Mouse (Mus musculus) embryonic fibroblast, embryonic 13.5 days (primary cell): Measurements from ENCODE around the gene Cdk19. TPM values are rescaled to one million over a fixed set of nuclear protein-coding genes. Genes with fewer than 3 reads are reported as not detected.
A peak's percentile ranks its signal among the peaks of the same experiment; 100 is the strongest.

Experiments used
- H3K27ac ChIP-seq: 2 replicates; pipeline ENCODE4 v1.5.1; 2012; ENCODE audit warnings: low read length, control low read depth, inconsistent platforms; ENCODE audit not compliant: insufficient read depth
- H3K4me1 ChIP-seq: 2 replicates; pipeline ENCODE4 v1.6.1; 2011; ENCODE audit warnings: low read length; ENCODE audit not compliant: control insufficient read depth, insufficient read depth
- H3K4me3 ChIP-seq: 2 replicates; pipeline ENCODE4 v1.5.1; 2011; ENCODE audit warnings: mild to moderate bottlenecking, control low read depth, low read length; ENCODE audit not compliant: insufficient read depth
- CTCF ChIP-seq: IDR thresholded peaks from 2 replicates; pipeline ENCODE4 v1.5.1; 2011; ENCODE audit warnings: mild to moderate bottlenecking, control low read depth, low read length, moderate library complexity, borderline replicate concordance; ENCODE audit not compliant: insufficient read depth
- POLR2A ChIP-seq: IDR thresholded peaks from 2 replicates; pipeline ENCODE4 v1.6.1; 2011; ENCODE audit warnings: low read depth, mild to moderate bottlenecking, control low read depth, low read length, moderate library complexity
- polyA plus RNA-seq: library from polyadenylated mRNA; stranded (reverse); fragments of >200 nt; gene quantifications from 2 replicates; pipeline ENCODE4 v1.2.4, GENCODE M21; 2011; ENCODE audit warnings: low read depth; ENCODE audit not compliant: missing spikeins, insufficient read length

The Cdk19 gene
- polyA plus RNA-seq, 1 experiment: 18.8 TPM

DNA sequence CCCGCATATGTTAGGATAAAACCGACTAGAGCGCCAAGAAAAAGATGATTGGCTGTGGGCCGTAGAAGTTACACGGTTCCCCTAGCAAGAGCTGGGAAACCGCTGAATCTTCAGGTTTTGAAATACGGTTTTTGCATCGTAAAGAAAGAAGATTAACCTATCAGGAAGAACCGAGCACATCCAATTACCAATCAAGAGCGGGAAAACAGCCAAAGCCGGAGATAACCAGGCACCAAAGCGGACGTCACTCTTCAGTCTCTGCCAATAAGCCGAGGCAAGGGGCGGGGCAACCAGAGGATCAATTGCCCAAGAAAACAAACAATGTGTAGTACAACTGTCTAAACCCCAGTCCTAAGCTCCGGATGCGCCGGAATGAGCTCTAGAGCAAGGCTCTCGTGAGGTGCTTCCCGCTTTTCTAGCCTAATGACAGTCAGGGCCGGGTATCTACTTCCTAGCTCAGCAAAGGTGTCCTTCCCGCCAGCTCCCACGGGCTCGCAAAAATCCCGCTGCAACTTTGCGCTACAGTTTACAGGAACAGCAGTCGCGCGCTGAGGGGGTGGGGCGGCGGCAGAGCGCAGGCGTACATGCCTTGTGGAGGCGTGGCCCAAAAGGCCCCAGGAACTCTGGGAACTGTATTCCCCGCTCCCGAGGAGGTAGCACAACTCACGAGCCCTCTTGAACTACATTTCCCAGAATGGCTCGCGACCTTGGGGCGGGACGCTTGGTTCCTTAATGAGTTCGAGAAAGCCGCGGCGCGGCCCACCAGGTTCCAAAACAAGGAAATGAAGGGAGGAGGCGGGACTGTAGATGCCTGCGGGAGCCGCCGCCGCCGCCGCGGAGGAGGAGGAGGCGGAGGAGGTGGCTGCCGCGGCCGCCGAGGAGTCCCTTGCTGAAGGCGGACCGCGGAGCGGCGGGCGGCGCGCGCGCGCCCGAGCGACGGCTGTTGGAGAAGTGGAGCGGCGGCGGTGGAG lies 9.5 kb downstream of the Cdk19 start:
- peak; percentile 42; the same call in 1 of the 2 replicates for TF ChIP-seq POLR2A
- TF ChIP-seq CTCF: no peak
- H3K4me1 ChIP-seq: peaks cover 7% of the 10 kb centered on the region

GRCm38 (mm10) chr10:40349631-40350177 lies 10.3 kb downstream of the Cdk19 start:
- Histone ChIP-seq H3K27ac (peak overlapping the region; percentile 27; the same call in 1 of the 2 replicates), H3K4me1 (peaks cover 3% of the 10 kb centered on the region), H3K4me3 (peak overlapping the region; percentile 84)
- TF ChIP-seq CTCF (0 out of 2 replicates have a peak, but pooled peaks have one; percentile 2), POLR2A (no peak)

More for the DNA sequence above, 9.5 kb downstream of the Cdk19 start:
- Histone ChIP-seq H3K4me3 (peak overlapping the region; percentile 84), H3K27ac (peak overlapping the region; percentile 69)

DNA sequence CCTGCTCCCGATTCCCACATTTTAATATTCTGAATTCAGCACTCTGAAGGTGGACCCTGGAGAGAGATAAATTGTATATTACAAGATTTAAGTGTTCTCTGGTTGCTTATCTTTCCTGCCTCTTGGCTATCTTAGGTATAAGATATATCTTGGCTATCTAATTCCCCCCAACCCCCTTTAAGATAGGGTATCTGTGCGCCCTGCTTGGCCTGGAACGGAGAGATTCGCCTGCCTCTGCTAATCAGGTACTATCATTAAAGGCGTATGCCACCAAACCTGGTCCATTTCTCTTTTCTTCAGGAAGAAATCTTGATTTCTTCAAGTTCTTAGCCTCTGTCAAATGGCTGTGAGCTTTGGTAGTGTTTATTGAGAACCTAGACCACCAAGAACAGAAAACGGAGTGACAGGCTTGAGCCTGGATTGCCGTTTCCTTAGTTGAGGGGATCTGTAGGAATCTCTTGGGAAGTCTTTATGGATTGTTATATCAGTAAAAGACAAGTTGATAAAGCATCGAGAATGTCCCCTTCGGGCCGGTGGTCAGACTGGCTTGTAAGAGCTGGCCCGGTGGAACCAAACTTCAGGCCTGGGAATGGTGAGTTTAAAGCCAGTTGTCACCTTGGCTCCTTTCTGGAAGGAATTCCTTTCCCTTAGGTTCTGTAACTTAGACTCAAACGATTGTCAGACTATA lies 11.0 kb downstream of the Cdk19 start:
- TF ChIP-seq CTCF: no peak
- TF ChIP-seq POLR2A: no peak
- H3K4me3 ChIP-seq: peak overlapping the region; percentile 84
- H3K27ac ChIP-seq: no peak overlapping the region
- peaks cover 2% of the 10 kb centered on the region for H3K4me1 ChIP-seq

DNA sequence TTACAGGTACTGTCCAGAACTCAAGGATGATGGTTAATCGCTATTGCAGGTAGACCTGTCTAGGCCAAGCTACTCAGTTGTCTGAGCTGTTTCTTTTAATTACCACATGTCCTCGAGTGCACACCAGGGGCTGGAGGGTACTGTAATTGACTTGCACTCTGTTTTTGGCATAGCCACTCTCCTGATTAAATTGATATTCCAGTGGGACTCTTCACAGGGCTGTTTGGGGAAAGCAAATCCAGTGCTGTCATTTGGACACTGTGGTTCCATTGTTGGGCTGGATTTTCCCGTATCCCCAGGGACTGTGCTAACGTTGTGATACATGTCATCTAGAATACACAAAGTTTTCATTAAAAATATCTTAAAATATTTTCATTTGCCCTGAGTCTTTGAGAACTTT lies 11.8 kb downstream of the Cdk19 start:
- no peak for TF ChIP-seq CTCF
- Histone ChIP-seq H3K4me3 (no peak overlapping the region), H3K4me1 (peaks cover 2% of the 10 kb centered on the region), H3K27ac (no peak overlapping the region)

GRCm38 (mm10) chr10:40354081-40354480 lies 14.7 kb downstream of the Cdk19 start:
- no peak overlapping the region for H3K27ac ChIP-seq
- no peaks in the 10 kb centered on the region; the same call in 1 of the 2 replicates for H3K4me1 ChIP-seq
- TF ChIP-seq POLR2A: no peak
- TF ChIP-seq CTCF: no peak
- H3K4me3 ChIP-seq: no peak overlapping the region

DNA sequence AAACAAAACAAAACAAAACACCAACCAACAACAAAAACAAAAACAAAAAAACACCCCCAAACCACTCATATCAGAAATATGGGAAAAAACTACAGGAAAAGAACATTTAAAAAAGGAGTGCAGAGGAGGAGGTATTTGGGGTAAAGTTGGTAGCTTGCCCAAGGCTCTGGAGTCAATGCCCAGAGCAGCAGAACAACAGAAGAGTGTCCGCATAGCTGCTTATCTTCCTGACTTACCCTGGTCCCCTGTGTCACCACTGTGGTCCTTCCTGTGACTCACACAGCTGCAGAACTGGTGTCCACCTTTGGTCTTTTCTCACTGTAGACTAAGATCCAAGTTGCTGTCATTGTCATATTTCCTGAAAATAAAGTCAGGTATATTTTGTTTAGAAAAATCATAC lies 15.2 kb downstream of the Cdk19 start:
- H3K4me3 ChIP-seq: no peak overlapping the region
- TF ChIP-seq CTCF: no peak
- no peak for TF ChIP-seq POLR2A
- no peak overlapping the region for H3K27ac ChIP-seq
- H3K4me1 ChIP-seq: no peaks in the 10 kb centered on the region; the same call in 1 of the 2 replicates

GRCm38 (mm10) chr10:40358166-40358565 lies 18.8 kb downstream of the Cdk19 start:
- no peak for TF ChIP-seq CTCF
- no peak for TF ChIP-seq POLR2A
- Histone ChIP-seq H3K4me1 (no peaks in the 10 kb centered on the region), H3K4me3 (no peak overlapping the region), H3K27ac (no peak overlapping the region)

DNA sequence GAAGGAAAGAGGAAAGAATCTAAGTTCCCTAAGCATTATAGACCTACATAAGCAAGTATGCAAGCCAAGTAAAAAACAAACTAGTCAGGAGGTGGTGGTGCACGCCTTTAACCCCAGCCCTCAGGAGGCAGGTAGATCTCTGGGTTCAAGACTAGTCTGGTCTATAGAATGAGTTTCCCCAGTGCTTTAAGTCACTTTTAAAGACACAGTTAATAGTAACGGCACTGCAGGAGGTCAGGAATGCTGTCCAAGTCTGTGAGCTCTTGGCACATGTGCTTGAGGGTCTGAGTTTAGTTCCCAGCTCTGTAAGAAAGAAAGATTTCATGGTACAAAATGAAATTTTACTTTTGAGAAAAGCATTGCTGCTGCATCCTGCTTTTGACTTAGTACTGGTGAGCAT lies 19.8 kb downstream of the Cdk19 start:
- no peak overlapping the region for H3K27ac ChIP-seq
- TF ChIP-seq POLR2A (no peak), CTCF (no peak)
- no peaks in the 10 kb centered on the region for H3K4me1 ChIP-seq
- no peak overlapping the region for H3K4me3 ChIP-seq

GRCm38 (mm10) chr10:40363004-40363403 lies 23.6 kb downstream of the Cdk19 start:
- no peak for TF ChIP-seq CTCF
- TF ChIP-seq POLR2A: no peak
- no peak overlapping the region for H3K27ac ChIP-seq
- H3K4me3 ChIP-seq: no peak overlapping the region
- H3K4me1 ChIP-seq: peaks cover 2% of the 10 kb centered on the region; the same call in 1 of the 2 replicates

- no peak for TF ChIP-seq POLR2A
- no peak for TF ChIP-seq CTCF
- peaks cover 2% of the 10 kb centered on the region; the same call in 1 of the 2 replicates for H3K4me1 ChIP-seq
- no peak overlapping the region for H3K27ac ChIP-seq
- no peak overlapping the region for H3K4me3 ChIP-seq
These were observed 25.4 kb downstream of the Cdk19 start for GRCm38 (mm10) chr10:40364642-40365361.
